Mouse (Mus musculus) midbrain, embryonic 14.5 days (tissue): Measurements from ENCODE around the gene Shisa7. TPM values are rescaled to one million over a fixed set of nuclear protein-coding genes. Genes with fewer than 3 reads are reported as not detected.
"Not testable (repeated sequence)": the region's sequence is repeated elsewhere in the genome, so short reads cannot be mapped to it uniquely, and the experiment has no call there.

ENCODE experiments used
- ATAC-seq: fragments of 200-750 bp; cut with Nextera tagmentation; 2 replicates; pipeline ENCODE4 v1.8.0; 2017; ENCODE audit warnings: moderate number of reproducible peaks, moderate library complexity; ENCODE audit not compliant: low FRiP score, low TSS enrichment
- DNase-seq: peaks from one replicate; pipeline ENCODE4 v3.0.0-alpha.2; 2015
- H3K27ac ChIP-seq: fragments of 300-500 bp; sonication (generic); replicated peaks from 2 replicates; pipeline ENCODE4 v1.5.1; 2014; ENCODE audit warnings: mild to moderate bottlenecking, low read depth, low read length, moderate library complexity
- H3K27me3 ChIP-seq: fragments of 300-500 bp; sonication (generic); 2 replicates; pipeline ENCODE4 v1.6.1; 2014; ENCODE audit warnings: low read length, control low read depth, mixed read lengths; ENCODE audit not compliant: control insufficient read depth, insufficient read depth
- H3K36me3 ChIP-seq: fragments of 300-500 bp; sonication (generic); 2 replicates; pipeline ENCODE4 v1.6.1; 2014; ENCODE audit warnings: low read length, control low read depth; ENCODE audit not compliant: control insufficient read depth, insufficient read depth
- H3K4me1 ChIP-seq: fragments of 300-500 bp; sonication (generic); 2 replicates; pipeline ENCODE4 v1.6.1; 2014; ENCODE audit warnings: mild to moderate bottlenecking, antibody characterized with exemption, low read length, control low read depth; ENCODE audit not compliant: control insufficient read depth, insufficient read depth
- H3K4me2 ChIP-seq: fragments of 300-500 bp; sonication (generic); 2 replicates; pipeline ENCODE4 v1.6.1; 2014; ENCODE audit warnings: mild to moderate bottlenecking, low read length, moderate library complexity
- H3K4me3 ChIP-seq: fragments of 300-500 bp; sonication (generic); replicated peaks from 2 replicates; pipeline ENCODE4 v1.5.1; 2014; ENCODE audit warnings: low read depth, low read length
- H3K9ac ChIP-seq: fragments of 300-500 bp; sonication (generic); replicated peaks from 2 replicates; pipeline ENCODE4 v1.6.1; 2014; ENCODE audit warnings: mild to moderate bottlenecking, low read length, moderate library complexity
- H3K9me3 ChIP-seq: fragments of 300-500 bp; sonication (generic); 2 replicates; pipeline ENCODE4 v1.6.1; 2016; ENCODE audit warnings: low read length, control low read depth, mixed read lengths; ENCODE audit not compliant: control insufficient read depth
- WGBS: fragments of 180-500 bp; shearing (Covaris S2); extraction: QIAGEN DNeasy Blood & Tissue Kit; methylation state at CpG from one replicate; pipeline ENCODE4 v1.1.7; 2014; 5-methylcytosine and 5-hydroxymethylcytosine counted together
- polyA plus RNA-seq: library from polyadenylated mRNA; unstranded; fragments of >200 nt; fragmentation: Nextera tagmentation; extraction: Ambion mirVana; gene quantifications from 2 replicates; pipeline ENCODE4 v1.2.1, GENCODE M21; 2014

Gene Shisa7
- polyA plus RNA-seq, 1 experiment from 2014 or later: 14.0 TPM

DNA sequence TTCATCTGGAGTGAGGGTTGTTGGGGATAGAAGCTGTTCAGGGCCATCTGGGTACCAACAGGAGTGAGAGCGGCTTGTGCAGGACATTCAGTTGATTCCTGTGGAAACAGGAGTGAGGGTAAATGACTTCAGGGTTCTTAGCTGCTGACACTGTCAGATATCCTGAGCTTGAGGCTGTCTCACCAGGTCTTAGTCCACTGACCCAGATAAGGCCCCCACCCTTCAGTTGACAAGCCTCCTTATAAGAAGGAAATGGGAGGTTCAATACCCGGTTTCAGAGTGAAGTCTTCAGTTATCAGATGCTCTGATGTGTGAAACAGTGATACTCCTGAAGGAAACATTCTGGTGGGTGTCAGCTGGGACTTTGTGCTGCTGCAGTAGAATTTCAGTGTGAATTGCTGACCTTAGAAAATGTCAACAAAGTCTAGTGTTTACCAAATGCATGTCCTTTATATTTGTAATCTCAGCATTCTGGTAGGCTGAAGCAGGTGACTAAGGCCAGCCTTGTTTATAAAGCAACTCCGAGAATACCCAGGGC is 49.8 kb downstream of the Shisa7 start:
- H3K9me3 ChIP-seq: no peaks in the 10 kb centered on the region
- H3K4me2 ChIP-seq: no peak overlapping the region
- peaks cover 4% of the 10 kb centered on the region; the same call in 1 of the 2 replicates for H3K27me3 ChIP-seq
- no peak overlapping the region for H3K27ac ChIP-seq
- H3K36me3 ChIP-seq: peaks cover 46% of the 10 kb centered on the region
- H3K4me1 ChIP-seq: peaks cover 6% of the 10 kb centered on the region; the same call in 1 of the 2 replicates
- ATAC-seq (no peak), DNase-seq (no peak)
- no peak overlapping the region for H3K9ac ChIP-seq
- no peak overlapping the region for H3K4me3 ChIP-seq
- 84% methylated on average over 3 of the region's 3 CpGs for WGBS

DNA sequence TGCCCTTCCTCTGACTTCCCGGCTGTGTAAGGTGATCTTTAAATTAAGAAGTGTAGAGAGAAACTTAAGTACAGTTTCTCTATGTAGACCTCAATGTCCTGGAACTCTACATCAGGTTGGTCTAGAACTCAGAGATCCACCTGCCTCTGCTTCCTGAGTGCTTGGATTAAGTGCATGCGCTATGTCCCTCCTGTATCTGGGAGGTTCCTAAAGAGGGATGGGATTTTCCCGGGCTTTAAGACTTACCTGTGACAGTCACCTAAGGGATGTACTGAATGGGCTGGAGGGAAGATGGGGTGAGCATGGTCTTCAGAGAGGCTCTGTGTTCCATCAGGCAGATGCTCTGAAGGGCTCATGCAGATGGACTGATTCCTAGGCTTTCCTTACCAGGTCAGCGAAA is 50.8 kb downstream of the Shisa7 start:
- Histone ChIP-seq H3K27ac (no peak overlapping the region), H3K4me3 (peak overlapping the region; percentile 71), H3K9ac (peak overlapping the region; percentile 80), H3K4me2 (peak overlapping the region; percentile 83), H3K36me3 (peaks cover 40% of the 10 kb centered on the region), H3K27me3 (peaks cover 9% of the 10 kb centered on the region; the same call in 1 of the 2 replicates), H3K4me1 (peaks cover 6% of the 10 kb centered on the region; the same call in 1 of the 2 replicates), H3K9me3 (no peaks in the 10 kb centered on the region)
- no peak for ATAC-seq
- DNase-seq: no peak
- 45% methylated on average over 4 of the region's 4 CpGs for WGBS

DNA sequence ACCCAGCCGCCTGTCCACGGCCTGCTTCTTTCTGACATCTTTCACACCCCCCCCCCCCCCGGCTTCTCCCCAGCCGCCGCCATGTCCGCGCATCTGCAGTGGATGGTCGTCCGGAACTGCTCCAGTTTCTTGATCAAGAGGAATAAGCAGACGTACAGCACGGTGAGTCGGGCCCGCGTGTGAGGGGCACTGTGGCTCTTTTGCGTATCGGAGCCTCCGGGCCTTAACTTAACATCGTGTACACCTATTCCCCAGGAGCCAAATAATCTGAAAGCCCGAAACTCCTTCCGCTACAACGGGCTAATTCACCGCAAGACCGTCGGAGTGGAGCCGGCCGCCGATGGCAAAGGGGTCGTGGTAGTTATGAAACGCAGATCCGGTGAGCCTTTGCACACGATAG is 51.2 kb downstream of the Shisa7 start:
- Histone ChIP-seq H3K9ac (peak overlapping the region; percentile 80), H3K27ac (peak overlapping the region; percentile 89), H3K4me3 (peak overlapping the region; percentile 71), H3K36me3 (peaks cover 40% of the 10 kb centered on the region), H3K4me2 (peak overlapping the region; percentile 83)
- H3K4me1 ChIP-seq, DNase-seq, H3K9me3 ChIP-seq, H3K27me3 ChIP-seq: not testable (repeated sequence)
- peak; percentile 2; the same call in 1 of the 2 replicates for ATAC-seq
- WGBS: 1% methylated on average over 31 of the region's 31 CpGs

DNA sequence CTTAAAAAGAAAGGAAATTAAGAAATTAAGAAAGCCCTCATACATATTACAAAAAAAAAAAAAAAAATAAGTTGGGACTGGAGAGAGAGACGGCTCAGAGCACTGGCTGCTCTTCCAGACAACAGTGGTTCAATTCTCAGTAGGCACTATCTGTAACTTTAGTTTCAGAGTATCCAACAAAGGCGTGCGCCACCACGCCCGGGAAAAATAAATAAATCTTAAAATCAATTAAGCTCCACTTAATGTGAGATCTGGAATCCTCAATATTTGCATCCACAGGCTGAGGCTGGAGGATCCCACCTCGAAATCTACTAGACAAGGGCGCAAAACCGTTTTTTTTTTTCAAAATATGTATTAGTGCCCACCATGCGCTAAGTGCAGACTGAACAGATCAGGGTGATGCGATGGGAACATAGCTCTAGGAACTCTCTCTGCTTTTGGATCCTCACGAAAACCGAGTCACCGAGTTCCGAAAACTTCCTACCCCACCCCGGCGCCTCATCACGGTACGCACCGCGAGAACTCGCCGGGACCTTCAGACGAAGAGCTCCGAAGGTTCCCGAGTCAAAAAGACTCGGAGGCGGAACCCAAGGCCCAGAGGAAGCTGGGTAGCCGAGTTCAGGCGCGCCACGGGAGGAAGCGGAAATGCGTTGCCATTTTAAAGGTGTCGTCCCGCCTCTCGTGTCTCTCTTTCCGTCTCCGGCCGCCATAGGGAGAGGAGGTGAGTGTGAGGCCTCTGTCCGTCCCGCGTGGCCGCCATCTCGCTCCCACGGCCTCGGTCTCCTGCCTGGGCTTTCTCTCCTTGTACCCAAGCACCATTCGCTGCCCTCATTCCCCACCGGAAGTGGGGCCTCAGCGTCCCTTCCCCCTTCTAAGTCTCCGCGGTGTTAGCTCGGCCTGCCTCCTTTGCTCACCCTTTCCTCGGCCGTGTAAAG is 52.0 kb downstream of the Shisa7 start, which contains the start of gene Rpl28:
Rpl28 (plus strand) TSS at position 597 of the 935 bp plus-strand sequence.
- peak within 1 kb of the TSS; percentile 71 for H3K4me3 ChIP-seq
- ATAC-seq: peak; percentile 86
- H3K36me3 ChIP-seq: peaks cover 34% of the 10 kb centered on the region
- H3K4me2 ChIP-seq: peak within 1 kb of the TSS; percentile 83
- WGBS: 2% methylated on average over 54 of the region's 54 CpGs
- peak; percentile 99 for DNase-seq
- H3K9me3 ChIP-seq: no peaks in the 10 kb centered on the region
- peaks cover 6% of the 10 kb centered on the region; the same call in 1 of the 2 replicates for H3K4me1 ChIP-seq
- H3K27ac ChIP-seq: peak within 1 kb of the TSS; percentile 89
- peak within 1 kb of the TSS; percentile 80 for H3K9ac ChIP-seq
- H3K27me3 ChIP-seq: peaks cover 9% of the 10 kb centered on the region; the same call in 1 of the 2 replicates

DNA sequence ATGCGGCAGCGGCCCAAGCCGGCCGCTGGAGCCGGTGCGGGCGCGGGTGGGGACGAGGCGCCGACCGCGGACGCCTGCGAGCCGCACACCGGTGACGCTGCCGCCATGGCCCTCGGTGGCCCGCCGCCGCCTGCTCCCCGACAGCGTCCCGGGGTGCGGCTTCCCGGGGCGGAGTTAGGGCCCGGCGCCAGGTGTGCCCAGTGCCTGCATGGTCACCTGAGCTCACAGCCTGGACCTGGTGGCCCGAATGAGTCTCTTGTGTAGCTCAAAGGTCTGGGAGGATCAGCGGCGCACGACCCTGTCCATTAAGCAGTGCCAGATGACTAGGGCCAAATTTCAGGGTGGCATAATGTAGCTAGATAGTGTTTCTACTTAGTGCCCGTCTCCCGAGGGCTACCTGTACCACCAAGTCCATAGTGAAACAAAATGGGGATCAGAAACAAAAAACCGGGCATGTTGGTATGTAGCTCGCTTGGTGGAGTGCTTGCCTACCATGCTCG is 55.0 kb downstream of the Shisa7 start, which contains the start of gene Tmem238:
Tmem238 (minus strand) TSS at position 221 of the 500 bp plus-strand sequence.
- 9% methylated on average over 39 of the region's 40 CpGs for WGBS

DNA sequence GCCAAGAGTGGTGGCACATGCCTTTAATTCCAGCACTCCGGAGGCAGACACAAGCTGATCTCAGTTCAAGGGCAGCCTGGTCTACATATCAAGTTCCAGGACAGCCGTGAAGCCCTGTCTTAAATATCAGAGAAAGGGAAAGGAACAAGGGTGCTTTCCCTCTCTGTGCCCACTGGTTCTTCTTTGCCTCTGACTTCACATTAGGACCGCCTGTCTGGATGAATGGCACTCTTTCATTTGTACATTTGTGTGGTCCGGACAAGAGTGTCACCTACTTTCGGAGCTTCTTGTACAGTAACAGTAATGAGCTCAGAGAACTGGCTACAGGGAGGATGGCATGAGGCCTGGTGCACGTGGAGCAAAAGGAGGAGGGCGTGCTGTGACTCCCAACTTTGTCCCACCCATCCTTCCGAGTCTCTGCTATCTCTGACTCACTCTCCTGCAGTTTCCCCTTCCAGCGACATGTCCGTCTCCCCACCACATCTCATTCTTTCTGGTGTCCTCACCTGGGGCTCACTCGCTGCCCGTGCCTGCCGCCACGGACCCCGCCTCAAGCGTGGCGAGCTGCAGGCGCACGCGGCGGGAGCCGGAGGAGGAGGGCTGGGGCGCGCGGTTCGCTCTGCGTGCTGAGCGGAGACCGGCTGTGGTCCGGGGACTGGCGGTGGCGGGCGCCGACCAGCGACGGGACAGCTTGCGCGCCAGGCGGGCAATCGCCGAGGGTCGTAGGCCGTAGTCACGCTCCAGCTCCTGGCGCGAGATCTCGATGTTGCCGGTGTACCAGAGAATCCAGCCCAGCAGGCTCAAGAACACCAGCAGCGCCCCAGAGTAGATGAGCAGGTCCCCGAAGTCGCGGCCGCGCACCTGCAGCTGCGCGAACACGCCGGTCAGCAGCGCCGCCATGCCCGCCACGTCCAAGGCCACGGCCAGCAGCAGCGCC is 55.7 kb downstream of the Shisa7 start:
- Histone ChIP-seq H3K27ac (peak overlapping the region; percentile 71), H3K36me3 (no peaks in the 10 kb centered on the region), H3K4me2 (peak overlapping the region; percentile 94), H3K27me3 (peaks cover 9% of the 10 kb centered on the region; the same call in 1 of the 2 replicates), H3K9me3 (no peaks in the 10 kb centered on the region), H3K4me1 (peaks cover 2% of the 10 kb centered on the region; the same call in 1 of the 2 replicates), H3K4me3 (peak overlapping the region; percentile 48), H3K9ac (peak overlapping the region; percentile 76)
- 3% methylated on average over 64 of the region's 64 CpGs for WGBS
- ATAC-seq (peak; percentile 61), DNase-seq (peak; percentile 79)

More for the DNA sequence above, 55.0 kb downstream of the Shisa7 start, which contains the start of gene Tmem238:
- H3K9me3 ChIP-seq: no peaks in the 10 kb centered on the region
- peaks cover 7% of the 10 kb centered on the region for H3K36me3 ChIP-seq
- peak within 1 kb of the TSS; percentile 76 for H3K9ac ChIP-seq
- peak within 1 kb of the TSS; percentile 94 for H3K4me2 ChIP-seq
- H3K27me3 ChIP-seq: peaks cover 9% of the 10 kb centered on the region; the same call in 1 of the 2 replicates
- no peak for DNase-seq
- H3K27ac ChIP-seq: peak within 1 kb of the TSS; percentile 71
- 0 out of 2 replicates have a peak, but pooled peaks have one; percentile 1 for ATAC-seq
- peak within 1 kb of the TSS; percentile 48 for H3K4me3 ChIP-seq
- peaks cover 6% of the 10 kb centered on the region; the same call in 1 of the 2 replicates for H3K4me1 ChIP-seq

DNA sequence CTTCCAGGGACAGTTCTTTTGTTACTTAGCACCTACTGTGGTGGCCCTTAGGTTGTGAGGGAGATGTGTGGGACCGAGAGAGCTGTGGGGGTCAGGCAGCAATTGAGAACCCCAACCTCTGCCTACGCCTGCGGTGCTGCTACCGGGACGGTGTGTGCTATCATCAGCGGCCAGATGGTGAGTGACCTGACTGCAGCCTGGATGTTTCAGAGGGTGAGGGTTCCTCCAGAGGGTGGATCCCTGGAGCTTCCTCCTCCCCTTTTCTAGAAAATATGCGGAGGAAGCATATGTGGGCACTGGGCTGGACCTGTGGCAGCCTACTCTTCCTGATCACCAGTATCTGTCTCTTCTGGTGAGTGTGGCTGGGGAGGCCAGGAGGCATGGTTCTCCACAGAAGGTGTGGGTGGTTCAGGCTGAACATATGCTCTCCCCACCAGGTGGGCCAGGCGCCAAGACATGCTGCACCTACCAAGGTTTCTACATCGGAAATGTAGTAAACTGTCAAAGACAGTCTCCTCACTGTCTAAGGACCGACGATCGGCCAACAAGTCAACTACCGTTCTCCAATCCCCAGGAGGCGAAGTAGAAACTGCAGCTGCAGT is 60.7 kb downstream of the Shisa7 start:
- Histone ChIP-seq H3K9ac (no peak overlapping the region), H3K36me3 (no peaks in the 10 kb centered on the region), H3K27ac (no peak overlapping the region), H3K4me3 (no peak overlapping the region), H3K4me2 (no peak overlapping the region), H3K9me3 (no peaks in the 10 kb centered on the region), H3K4me1 (no peaks in the 10 kb centered on the region), H3K27me3 (peaks cover 7% of the 10 kb centered on the region; the same call in 1 of the 2 replicates)
- 87% methylated on average over 14 of the region's 14 CpGs for WGBS
- no peak for DNase-seq
- no peak for ATAC-seq
